8 mouse cellular contexts compared by ENCODE assay signal in genomic region chr4:154639126-154639525, GRCm38 (mm10). TPM values are rescaled to one million over a fixed set of nuclear protein-coding genes. Genes with fewer than 3 reads are reported as not detected.
DNase-seq lines count a peak whose midpoint lies in the region; ATAC-seq and TF ChIP-seq lines count a peak whose summit lies in the region.

No protein-coding gene starts in this region.

- 14% methylated on average over 7 of the region's 7 CpGs for WGBS in forebrain, postnatal 0 days
- 3% methylated on average over 7 of the region's 7 CpGs for WGBS in midbrain, embryonic 13.5 days

- DNase-seq in adrenal gland, postnatal 14 days: peak; percentile 45
- no peak for DNase-seq in adrenal gland, adult 18-20 months (ENCODE audit: low spot score in 2 of 2)
- no peak for DNase-seq in forebrain, postnatal 0 days
- DNase-seq in kidney, adult 9 months: peak; percentile 64
- no peak for DNase-seq in left cerebral cortex, postnatal 36 days (ENCODE audit: low spot score in 2 of 2)
- no peak for DNase-seq in gastrocnemius, postnatal 25 days
- DNase-seq in layer of hippocampus, adult 18-20 months (ENCODE audit: low spot score in 2 of 2): no peak

- H3K4me3 ChIP-seq in forebrain, postnatal 0 days (ENCODE audit: low read depth, low read length): no peak overlapping the region; the same call in 1 of the 2 replicates
- H3K4me3 ChIP-seq in midbrain, embryonic 13.5 days (replicated peaks): no peak overlapping the region

- H3K36me3 ChIP-seq in forebrain, postnatal 0 days (ENCODE audit: insufficient read depth): no peaks in the 10 kb centered on the region
- no peaks in the 10 kb centered on the region for H3K36me3 ChIP-seq in midbrain, embryonic 13.5 days

- no peaks in the 10 kb centered on the region; the same call in 1 of the 2 replicates for H3K4me1 ChIP-seq in forebrain, postnatal 0 days (ENCODE audit: insufficient read depth)
- peaks cover 50% of the 10 kb centered on the region for H3K4me1 ChIP-seq in midbrain, embryonic 13.5 days (replicated peaks)

- H3K9ac ChIP-seq in forebrain, postnatal 0 days: no peak overlapping the region
- no peak overlapping the region for H3K9ac ChIP-seq in midbrain, embryonic 13.5 days (replicated peaks)

- H3K27ac ChIP-seq in forebrain, postnatal 0 days (ENCODE audit: low read depth, low read length): no peak overlapping the region
- H3K27ac ChIP-seq in midbrain, embryonic 13.5 days: no peak overlapping the region

- ATAC-seq in forebrain, postnatal 0 days: no peak
- no peak for ATAC-seq in midbrain, embryonic 13.5 days

- TF ChIP-seq CTCF in forebrain, postnatal 0 days (IDR thresholded peaks at IDR 0.05; ENCODE audit: low read depth): peak; percentile 26; the same call in 1 of the 2 replicates

- H3K27me3 ChIP-seq in forebrain, postnatal 0 days (ENCODE audit: insufficient read depth, low read length): peaks cover 50% of the 10 kb centered on the region
- peaks cover 95% of the 10 kb centered on the region for H3K27me3 ChIP-seq in midbrain, embryonic 13.5 days

- intact Hi-C loops in left cerebral cortex, postnatal 36 days (cut with DNase I): loop anchor here (5.0 to 10.0 kb wide), 2 partner anchors 137 to 184 kb away; no protein-coding TSS in a partner anchor

- no peaks in the 10 kb centered on the region for H3K9me3 ChIP-seq in forebrain, postnatal 0 days (ENCODE audit: low read length)
- H3K9me3 ChIP-seq in midbrain, embryonic 13.5 days: no peaks in the 10 kb centered on the region

- peak overlapping the region; percentile 61 for H3K4me2 ChIP-seq in forebrain, postnatal 0 days (ENCODE audit: low read depth)
- H3K4me2 ChIP-seq in midbrain, embryonic 13.5 days (replicated peaks): 0 out of 2 replicates have a peak overlapping the region, but pooled peaks have one; percentile 0

RNA-seq across cellular contexts. Expression of gene Prdm16, which starts 2.5 kb away (rescaled TPM):
- total RNA-seq in adrenal gland, postnatal 14 days (2021): 10.2 and 12.7 TPM in 2 replicates
- total RNA-seq in adrenal gland, adult 18-20 months (2021): 1 to 10 TPM; 4.3 to 7.6 TPM
- 9.8 and 10.7 TPM in 2 replicates for total RNA-seq in forebrain, postnatal 0 days (2014; rRNA removed)
- 7.8 and 16.3 TPM in 2 replicates for polyA plus RNA-seq in forebrain, postnatal 0 days (2015; fragmentation: Nextera tagmentation; extraction: Ambion mirVana)
- polyA plus RNA-seq in midbrain, embryonic 13.5 days (2015; fragmentation: Nextera tagmentation; extraction: Ambion mirVana): 8.7 and 12.5 TPM in 2 replicates
- total RNA-seq in left cerebral cortex, postnatal 36 days (2021): 1 to 10 TPM; 7.2 to 9.7 TPM
- total RNA-seq in gastrocnemius, postnatal 25 days (2021): 1 to 10 TPM; 1.7 to 3.0 TPM
- total RNA-seq in layer of hippocampus, adult 18-20 months (2021): 10 to 100 TPM in 1 of 2 experiments, 1 to 10 TPM in 1; 9.7 to 12.2 TPM

RNA-seq across cellular contexts. Expression of gene Actrt2, which starts 28.5 kb away (rescaled TPM):
- not detected in 2 replicates for total RNA-seq in adrenal gland, postnatal 14 days (2021)
- not detected for total RNA-seq in adrenal gland, adult 18-20 months (2021)
- total RNA-seq in forebrain, postnatal 0 days (2014; rRNA removed): not detected in 2 replicates
- not detected in 2 replicates for polyA plus RNA-seq in forebrain, postnatal 0 days (2015; fragmentation: Nextera tagmentation; extraction: Ambion mirVana)
- polyA plus RNA-seq in midbrain, embryonic 13.5 days (2015; fragmentation: Nextera tagmentation; extraction: Ambion mirVana): not detected in 2 replicates
- total RNA-seq in left cerebral cortex, postnatal 36 days (2021): not detected
- total RNA-seq in gastrocnemius, postnatal 25 days (2021): not detected
- total RNA-seq in layer of hippocampus, adult 18-20 months (2021): not detected

Comparison
In these comparisons a context has a peak if more than half of its experiments do, and no peak if none do; other contexts are left out.
1. DNase-seq: peak in adrenal gland, postnatal 14 days (single experiment) and kidney, adult 9 months (single experiment); none in adrenal gland, adult 18-20 months (0 of 2), forebrain, postnatal 0 days (single experiment), left cerebral cortex, postnatal 36 days (0 of 2), gastrocnemius, postnatal 25 days (single experiment) and layer of hippocampus, adult 18-20 months (0 of 2).